Mouse (Mus musculus): ENCODE data around the gene Pex11g. TPM values are rescaled to one million over a fixed set of nuclear protein-coding genes. Genes with fewer than 3 reads are reported as not detected.

Gene Pex11g
- total RNA-seq (2021): 1 to 10 TPM in 1 of 2 experiments, under 1 TPM in 1; 0.94 to 1.4 TPM

- peak; percentile 83 to 85 for DNase-seq
Observed at GRCm38 (mm10) chr8:3467006-3467885, at the start of gene Pex11g. Gene Pex11g, minus strand, starts transcription at chr8:3467680.

GRCm38 (mm10) chr8:3517117-3517495 lies 49.6 kb upstream of the Pex11g start:
- DNase-seq: no peak

GRCm38 (mm10) chr8:3516450-3517116 lies 49.1 kb upstream of the Pex11g start:
- peak; percentile 94 to 96 for DNase-seq

GRCm38 (mm10) chr8:3515771-3516417 lies 48.4 kb upstream of the Pex11g start:
- DNase-seq: peak; percentile 49 to 52

GRCm38 (mm10) chr8:3515260-3515671 lies 47.8 kb upstream of the Pex11g start, which contains the start of gene Pnpla6:
Gene Pnpla6, plus strand, starts transcription at chr8:3515384.
- peak; percentile 89 to 90 for DNase-seq

GRCm38 (mm10) chr8:3514681-3515247 lies 47.3 kb upstream of the Pex11g start:
- no peak for DNase-seq

- DNase-seq: no peak
Observed at GRCm38 (mm10) chr8:3507979-3508754, 40.7 kb upstream of the Pex11g start.

GRCm38 (mm10) chr8:3502217-3502616 lies 34.7 kb upstream of the Pex11g start:
- peak in 1 of 2 experiments; percentile 44 for DNase-seq

GRCm38 (mm10) chr8:3500235-3501090 lies 33.0 kb upstream of the Pex11g start, which contains the start of gene Mcoln1:
Gene Mcoln1, plus strand, starts transcription at chr8:3500457.
- peak; percentile 98 for DNase-seq

GRCm38 (mm10) chr8:3499751-3500150 lies 32.3 kb upstream of the Pex11g start:
- DNase-seq: no peak

- DNase-seq: no peak
Observed at GRCm38 (mm10) chr8:3498583-3498982, 31.1 kb upstream of the Pex11g start.

- no peak for DNase-seq
Observed at GRCm38 (mm10) chr8:3496428-3496748, 28.9 kb upstream of the Pex11g start.

GRCm38 (mm10) chr8:3495578-3496427 lies 28.3 kb upstream of the Pex11g start:
- DNase-seq: no peak

GRCm38 (mm10) chr8:3493845-3494208 lies 26.3 kb upstream of the Pex11g start:
- no peak for DNase-seq

- DNase-seq: peak; percentile 74
Observed at GRCm38 (mm10) chr8:3492901-3493844, 25.7 kb upstream of the Pex11g start, which contains the start of gene Zfp358. Gene Zfp358, plus strand, starts transcription at chr8:3493138.

GRCm38 (mm10) chr8:3485192-3485591 lies 17.7 kb upstream of the Pex11g start:
- no peak for DNase-seq

GRCm38 (mm10) chr8:3483546-3483945 lies 16.1 kb upstream of the Pex11g start:
- no peak for DNase-seq

GRCm38 (mm10) chr8:3482240-3482740 lies 14.8 kb upstream of the Pex11g start:
- DNase-seq: no peak
